ENCODE assay signal across 7 mouse cellular contexts in the genomic region with DNA sequence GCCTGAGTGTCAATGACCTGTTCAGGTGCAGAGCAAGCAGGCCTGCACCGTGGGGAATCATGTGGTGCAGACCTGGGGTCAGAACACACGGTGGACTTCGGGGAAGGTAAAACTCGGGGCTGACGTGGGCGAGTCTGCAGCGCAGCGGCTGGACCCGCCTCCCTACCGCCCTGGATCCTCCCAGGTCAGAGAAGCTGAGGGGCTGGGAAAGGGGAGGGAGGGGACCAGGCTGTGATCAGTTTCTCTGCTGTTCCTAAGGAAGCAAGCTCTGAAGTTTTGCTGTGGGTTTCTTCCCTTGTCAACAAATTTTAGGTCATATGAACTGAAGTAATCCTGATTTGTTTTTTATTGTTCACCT. TPM values are rescaled to one million over a fixed set of nuclear protein-coding genes. Genes with fewer than 3 reads are reported as not detected.
A peak's percentile ranks its signal among the peaks of the same experiment; 100 is the strongest.
DNase-seq lines count a peak whose midpoint lies in the region; ATAC-seq and TF ChIP-seq lines count a peak whose summit lies in the region.
"Not testable (repeated sequence)": the region's sequence is repeated elsewhere in the genome, so short reads cannot be mapped to it uniquely, and the experiment has no call there.

No protein-coding gene starts in this region.

- peak overlapping the region; percentile 67 for H3K4me3 ChIP-seq in bone marrow macrophage, adult 2 months (ENCODE audit: insufficient read depth, low read length)
- H3K4me3 ChIP-seq in erythroblast, embryonic 14.5 days (replicated peaks), result peak overlapping the region; percentile 67
- peak overlapping the region; percentile 51 for H3K4me3 ChIP-seq in heart, embryonic 11.5 days (ENCODE audit: low read depth, low read length)
- peak overlapping the region; percentile 43 for H3K4me3 ChIP-seq in hindbrain, postnatal 0 days (ENCODE audit: low read length)
- H3K4me3 ChIP-seq in limb, embryonic 13.5 days, result peak overlapping the region; percentile 50
- peak overlapping the region; percentile 36 for H3K4me3 ChIP-seq in lung, postnatal 0 days (ENCODE audit: low read depth, low read length)

- 1% methylated on average over 10 of the region's 10 CpGs for WGBS in heart, embryonic 11.5 days (ENCODE audit: insufficient replicate concordance)
- 0% methylated on average over 10 of the region's 10 CpGs for WGBS in hindbrain, postnatal 0 days
- under 1% methylated on average over 10 of the region's 10 CpGs for WGBS in limb, embryonic 13.5 days
- WGBS in lung, postnatal 0 days, result 4% methylated on average over 8 of the region's 10 CpGs

- ATAC-seq in heart, embryonic 11.5 days (replicated peaks; ENCODE audit: insufficient number of reproducible peaks, low FRiP score, low TSS enrichment), result peak; percentile 89
- ATAC-seq in hindbrain, postnatal 0 days, result peak; percentile 92
- ATAC-seq in limb, embryonic 13.5 days (ENCODE audit: low FRiP score, low read depth), result peak; percentile 93
- peak; percentile 74 for ATAC-seq in lung, postnatal 0 days

- H3K9ac ChIP-seq in heart, embryonic 11.5 days (ENCODE audit: low read depth, low read length); lung, postnatal 0 days (replicated peaks; ENCODE audit: low read depth): not testable (repeated sequence)
- peak overlapping the region; percentile 24; the same call in 1 of the 2 replicates for H3K9ac ChIP-seq in hindbrain, postnatal 0 days (replicated peaks; ENCODE audit: low read length)
- peak overlapping the region; percentile 51 for H3K9ac ChIP-seq in limb, embryonic 13.5 days

- not testable (repeated sequence) for TF ChIP-seq EP300 in lung, postnatal 0 days (IDR thresholded peaks at IDR 0.05)

- peak overlapping the region; percentile 63 for H3K4me2 ChIP-seq in heart, embryonic 11.5 days
- peak overlapping the region; percentile 54 for H3K4me2 ChIP-seq in hindbrain, postnatal 0 days (ENCODE audit: low read depth, low read length)
- H3K4me2 ChIP-seq in limb, embryonic 13.5 days (replicated peaks), result peak overlapping the region; percentile 62
- peak overlapping the region; percentile 56 for H3K4me2 ChIP-seq in lung, postnatal 0 days (replicated peaks; ENCODE audit: low read depth, low read length)

- TF ChIP-seq POLR2A in bone marrow macrophage, adult 2 months (IDR thresholded peaks at IDR 0.05; ENCODE audit: borderline replicate concordance, low read depth, low read length), result not testable (repeated sequence)

- not testable (repeated sequence) for TF ChIP-seq CTCF in bone marrow macrophage, adult 2 months (IDR thresholded peaks at IDR 0.05; ENCODE audit: low read depth, low read length); hindbrain, postnatal 0 days (IDR thresholded peaks at IDR 0.05; ENCODE audit: low read depth); lung, postnatal 0 days (IDR thresholded peaks at IDR 0.05)

- not testable (repeated sequence) for H3K9me3 ChIP-seq in erythroblast, embryonic 14.5 days (ENCODE audit: control insufficient read depth, low read length); heart, embryonic 11.5 days (replicated peaks; ENCODE audit: control insufficient read depth, low read length); hindbrain, postnatal 0 days (ENCODE audit: low read length); limb, embryonic 13.5 days; lung, postnatal 0 days (ENCODE audit: low read length)

- not testable (repeated sequence) for H3K27me3 ChIP-seq in erythroblast, embryonic 14.5 days (ENCODE audit: control insufficient read depth); heart, embryonic 11.5 days (ENCODE audit: control insufficient read depth, insufficient read depth, low read length); hindbrain, postnatal 0 days (ENCODE audit: insufficient read depth, low read length); limb, embryonic 13.5 days; lung, postnatal 0 days (replicated peaks; ENCODE audit: insufficient read depth, low read length)

- H3K27ac ChIP-seq in bone marrow macrophage, adult 2 months (ENCODE audit: insufficient read depth, low read depth, low read length); lung, postnatal 0 days (ENCODE audit: low read length): not testable (repeated sequence)
- H3K27ac ChIP-seq in heart, embryonic 11.5 days (ENCODE audit: low read depth, low read length), result peak overlapping the region; percentile 71; the same call in 1 of the 2 replicates
- H3K27ac ChIP-seq in hindbrain, postnatal 0 days, result peak overlapping the region; percentile 71
- peak overlapping the region; percentile 67; the same call in 1 of the 2 replicates for H3K27ac ChIP-seq in limb, embryonic 13.5 days

- H3K36me3 ChIP-seq in erythroblast, embryonic 14.5 days (ENCODE audit: control insufficient read depth), result peaks cover 21% of the 10 kb centered on the region
- not testable (repeated sequence) for H3K36me3 ChIP-seq in heart, embryonic 11.5 days (ENCODE audit: control insufficient read depth, insufficient read depth, low read length); hindbrain, postnatal 0 days (ENCODE audit: insufficient read depth, low read length); limb, embryonic 13.5 days; lung, postnatal 0 days (ENCODE audit: insufficient read depth, low read length)

- not testable (repeated sequence) for H3K4me1 ChIP-seq in bone marrow macrophage, adult 2 months (ENCODE audit: control insufficient read depth, insufficient read depth, low read length); heart, embryonic 11.5 days (ENCODE audit: control insufficient read depth, insufficient read depth, low read length); hindbrain, postnatal 0 days (ENCODE audit: insufficient read depth, low read length); limb, embryonic 13.5 days; lung, postnatal 0 days (ENCODE audit: insufficient read depth, low read depth, low read length)
- peaks cover 41% of the 10 kb centered on the region for H3K4me1 ChIP-seq in erythroblast, embryonic 14.5 days (ENCODE audit: control insufficient read depth)

- DNase-seq in hindbrain, postnatal 0 days (ENCODE audit: low spot score); lung, postnatal 0 days (ENCODE audit: low spot score): not testable (repeated sequence)
- DNase-seq in neural tube, embryonic 10.5 days (ENCODE audit: extremely low spot score, low spot score), result peak; percentile 59

RNA-seq across cellular contexts. Expression of gene Gm10226, which starts 11.7 kb away (rescaled TPM):
- 8.6 and 13.6 TPM in 2 replicates for polyA plus RNA-seq in bone marrow macrophage, adult 2 months (2012; ENCODE audit: insufficient read depth, insufficient read length, missing spikeins)
- polyA plus RNA-seq in erythroblast, embryonic 14.5 days (2012), result not detected in 2 replicates
- 3.9 and 4.3 TPM in 2 replicates for polyA plus RNA-seq in heart, embryonic 11.5 days (2014; fragmentation: Nextera tagmentation; extraction: Ambion mirVana)
- not detected in 2 replicates for total RNA-seq in hindbrain, postnatal 0 days (2014; rRNA removed)
- polyA plus RNA-seq in hindbrain, postnatal 0 days (2015; fragmentation: Nextera tagmentation; extraction: Ambion mirVana), result 5.5 and 6.9 TPM in 2 replicates
- polyA plus RNA-seq in limb, embryonic 13.5 days (2015; fragmentation: Nextera tagmentation; extraction: Ambion mirVana), result 7.6 and 8.0 TPM in 2 replicates
- polyA plus RNA-seq in lung, postnatal 0 days (2015; fragmentation: Nextera tagmentation; extraction: Ambion mirVana), result 3.6 and 4.1 TPM in 2 replicates

RNA-seq across cellular contexts. Expression of gene Zfp760, which starts 27.5 kb away (rescaled TPM):
- 7.1 and 7.7 TPM in 2 replicates for polyA plus RNA-seq in bone marrow macrophage, adult 2 months (2012; ENCODE audit: insufficient read depth, insufficient read length, missing spikeins)
- 0.02 and 0.03 TPM in 2 replicates for polyA plus RNA-seq in erythroblast, embryonic 14.5 days (2012)
- polyA plus RNA-seq in heart, embryonic 11.5 days (2014; fragmentation: Nextera tagmentation; extraction: Ambion mirVana), result 8.2 and 9.6 TPM in 2 replicates
- total RNA-seq in hindbrain, postnatal 0 days (2014; rRNA removed), result 3.7 and 4.6 TPM in 2 replicates
- polyA plus RNA-seq in hindbrain, postnatal 0 days (2015; fragmentation: Nextera tagmentation; extraction: Ambion mirVana), result 4.7 and 5.6 TPM in 2 replicates
- 16.1 and 17.4 TPM in 2 replicates for polyA plus RNA-seq in limb, embryonic 13.5 days (2015; fragmentation: Nextera tagmentation; extraction: Ambion mirVana)
- 6.6 and 6.7 TPM in 2 replicates for polyA plus RNA-seq in lung, postnatal 0 days (2015; fragmentation: Nextera tagmentation; extraction: Ambion mirVana)

RNA-seq across cellular contexts. Expression of gene Zfp983, which starts 29.6 kb away (rescaled TPM):
- polyA plus RNA-seq in bone marrow macrophage, adult 2 months (2012; ENCODE audit: insufficient read depth, insufficient read length, missing spikeins), result 4.7 and 5.9 TPM in 2 replicates
- 0.05 and 0.10 TPM in 2 replicates for polyA plus RNA-seq in erythroblast, embryonic 14.5 days (2012)
- 3.0 and 5.0 TPM in 2 replicates for polyA plus RNA-seq in heart, embryonic 11.5 days (2014; fragmentation: Nextera tagmentation; extraction: Ambion mirVana)
- 3.3 and 4.2 TPM in 2 replicates for total RNA-seq in hindbrain, postnatal 0 days (2014; rRNA removed)
- polyA plus RNA-seq in hindbrain, postnatal 0 days (2015; fragmentation: Nextera tagmentation; extraction: Ambion mirVana), result 4.7 and 5.0 TPM in 2 replicates
- 5.7 and 6.3 TPM in 2 replicates for polyA plus RNA-seq in limb, embryonic 13.5 days (2015; fragmentation: Nextera tagmentation; extraction: Ambion mirVana)
- 1.8 and 2.1 TPM in 2 replicates for polyA plus RNA-seq in lung, postnatal 0 days (2015; fragmentation: Nextera tagmentation; extraction: Ambion mirVana)

RNA-seq across cellular contexts. Expression of gene Zfp229, which starts 50.6 kb away (rescaled TPM):
- 4.0 and 5.0 TPM in 2 replicates for polyA plus RNA-seq in bone marrow macrophage, adult 2 months (2012; ENCODE audit: insufficient read depth, insufficient read length, missing spikeins)
- polyA plus RNA-seq in erythroblast, embryonic 14.5 days (2012), result 0.07 and 0.16 TPM in 2 replicates
- 5.5 and 6.0 TPM in 2 replicates for polyA plus RNA-seq in heart, embryonic 11.5 days (2014; fragmentation: Nextera tagmentation; extraction: Ambion mirVana)
- total RNA-seq in hindbrain, postnatal 0 days (2014; rRNA removed), result 6.5 and 9.0 TPM in 2 replicates
- 6.8 and 12.6 TPM in 2 replicates for polyA plus RNA-seq in hindbrain, postnatal 0 days (2015; fragmentation: Nextera tagmentation; extraction: Ambion mirVana)
- 7.5 and 8.5 TPM in 2 replicates for polyA plus RNA-seq in limb, embryonic 13.5 days (2015; fragmentation: Nextera tagmentation; extraction: Ambion mirVana)
- polyA plus RNA-seq in lung, postnatal 0 days (2015; fragmentation: Nextera tagmentation; extraction: Ambion mirVana), result 3.5 and 4.6 TPM in 2 replicates
